Mouse (Mus musculus): ENCODE data around the gene Bmper.

DNA sequence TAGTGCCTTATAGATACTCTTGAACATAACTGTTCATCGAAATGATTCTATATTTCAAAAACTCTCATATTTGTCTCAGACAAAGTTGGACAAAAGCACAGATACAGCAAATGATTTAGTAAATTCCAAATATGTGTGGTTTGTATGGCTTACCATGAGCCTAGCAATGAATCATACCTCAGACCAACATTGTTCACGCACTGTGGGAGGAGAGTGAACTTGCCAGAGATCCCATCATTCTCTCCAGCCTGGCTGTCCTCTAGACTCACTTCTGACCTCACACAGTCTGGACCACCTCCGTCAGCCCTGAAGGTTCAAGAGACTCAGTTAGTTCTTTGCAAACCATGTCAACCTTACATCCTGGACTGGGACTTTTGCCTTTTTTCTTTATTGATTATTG is 175.0 kb downstream of the Bmper start:
- TF ChIP-seq CTCF (IDR thresholded peaks at IDR 0.05; ENCODE audit: insufficient read depth, low read length) (no peak), POLR2A (IDR thresholded peaks at IDR 0.05; ENCODE audit: borderline replicate concordance, extremely low read depth, low read depth, low read length) (no peak)
